Mouse (Mus musculus) embryonic facial prominence, embryonic 15.5 days (tissue): ENCODE data around the gene Wnt5b. TPM values are rescaled to one million over a fixed set of nuclear protein-coding genes. Genes with fewer than 3 reads are reported as not detected.

Experiments
- polyA plus RNA-seq: library from polyadenylated mRNA; unstranded; fragments of >200 nt; fragmentation: Nextera tagmentation; extraction: Ambion mirVana; gene quantifications from 2 replicates; pipeline ENCODE4 v1.2.1, GENCODE M21; 2015

Gene Wnt5b
- polyA plus RNA-seq, 1 experiment from 2014 or later: 9.8 TPM

Other genes with a start within 250 kb of the Wnt5b start
- gene Lrtm2, start 213.6 kb downstream of the Wnt5b start, polyA plus RNA-seq: 0.13 and 0.17 TPM in 2 replicates
- 40.9 and 42.9 TPM in 2 replicates for gene Adipor2, start 126.6 kb downstream of the Wnt5b start, polyA plus RNA-seq
- gene Fbxl14, start 64.7 kb downstream of the Wnt5b start, polyA plus RNA-seq: 4.3 TPM in 2 replicates